ENCODE assay signal across 10 mouse cellular contexts in the genomic region with DNA sequence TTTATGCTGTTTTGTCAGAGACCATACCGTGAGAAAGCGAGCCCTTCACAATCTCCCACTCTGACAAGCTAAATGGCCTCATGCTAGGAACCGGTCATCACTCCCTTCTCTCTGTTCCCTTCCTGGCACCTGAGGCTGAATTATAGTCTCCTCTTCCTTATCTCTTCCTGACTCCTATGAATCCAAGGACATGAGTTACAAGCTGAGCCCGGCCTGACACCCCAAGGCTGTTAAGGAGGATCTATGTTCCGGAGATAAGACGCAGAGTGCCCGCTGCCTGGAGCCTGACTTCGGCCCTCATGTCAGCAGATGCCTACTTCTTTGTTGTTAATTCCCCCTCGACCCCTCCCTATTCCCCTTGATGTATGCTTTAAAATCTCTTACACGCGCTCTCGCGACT. TPM values are rescaled to one million over a fixed set of nuclear protein-coding genes. Genes with fewer than 3 reads are reported as not detected.
"Had no signal": no experiment of that assay in that cellular context is flagged by ENCODE, and none has a peak within 500 bp of the region (broad histone marks: within the 10 kb centered on the region; RNA-seq: fewer than 3 reads in every experiment).

No protein-coding gene starts in this region.

RNA-seq across cellular contexts. Expression of a gene that starts 27.8 kb away (rescaled TPM):
- polyA plus RNA-seq: small intestine, adult 2 months; spleen, adult 2 months; thymus, adult 2 months had no signal

RNA-seq across cellular contexts. Expression of a gene that starts 39.4 kb away (rescaled TPM):
- total RNA-seq: neutrophil, adult 5-6 weeks had no signal

RNA-seq across cellular contexts. Expression of a gene that starts 48.5 kb away (rescaled TPM):
- total RNA-seq: neutrophil, adult 5-6 weeks had no signal
- polyA plus RNA-seq: neural tube, embryonic 14.5 days; neural tube, embryonic 15.5 days; small intestine, adult 2 months; spleen, adult 2 months; stomach, embryonic 14.5 days; stomach, embryonic 16.5 days; stomach, postnatal 0 days; thymus, adult 2 months; thymus, postnatal 0 days had no signal
